Mouse (Mus musculus) urinary bladder, postnatal 36 days (tissue): ENCODE measurements around the gene Kif4.
A peak's percentile ranks its signal among the peaks of the same experiment; 100 is the strongest.

Experiments
- DNase-seq, 2 experiments: peaks; one replicate each; pipeline ENCODE4 v3.0.0; 2022; ENCODE audit warnings: low spot score in 2 of 2, mixed read lengths in 1 of 2

Gene Kif4

DNA sequence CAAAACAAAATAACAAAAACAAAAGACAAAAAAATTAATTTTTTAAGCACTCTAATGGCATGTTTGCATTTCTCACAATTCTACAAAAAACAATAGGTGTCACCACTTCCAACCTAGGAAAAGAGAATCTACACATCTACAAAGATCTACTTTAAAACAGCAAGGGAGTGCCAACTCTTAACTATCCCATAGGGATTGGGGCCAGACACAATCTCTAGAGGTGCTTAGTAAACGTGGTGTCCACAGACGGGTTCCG lies at the start of gene Kif4:
Gene Kif4 (plus strand): TSS at position 192 of the 256 bp plus-strand sequence.
- DNase-seq, result no peak

DNA sequence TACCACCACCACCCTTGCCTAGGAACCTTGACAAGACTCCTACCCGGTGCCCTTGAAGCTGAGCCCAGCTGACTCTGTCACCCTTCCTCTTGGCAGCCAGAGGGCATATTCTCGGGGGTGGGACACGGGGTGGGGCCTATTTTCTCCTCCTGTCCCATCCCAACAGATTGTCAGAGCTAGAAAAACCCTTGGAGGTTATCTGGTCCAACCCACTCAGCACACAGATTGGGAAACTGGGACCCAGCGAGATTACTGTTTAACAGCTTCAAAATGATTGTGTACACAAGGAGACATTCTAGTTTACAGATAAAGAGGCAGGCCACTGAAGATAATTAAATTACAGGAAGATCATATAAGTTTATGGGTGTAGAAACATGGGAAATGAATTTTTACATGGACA lies 30.7 kb upstream of the Kif4 start, which contains the start of gene P2ry4:
Gene P2ry4 (minus strand): TSS at position 79 of the 400 bp plus-strand sequence.
- no peak for DNase-seq

DNA sequence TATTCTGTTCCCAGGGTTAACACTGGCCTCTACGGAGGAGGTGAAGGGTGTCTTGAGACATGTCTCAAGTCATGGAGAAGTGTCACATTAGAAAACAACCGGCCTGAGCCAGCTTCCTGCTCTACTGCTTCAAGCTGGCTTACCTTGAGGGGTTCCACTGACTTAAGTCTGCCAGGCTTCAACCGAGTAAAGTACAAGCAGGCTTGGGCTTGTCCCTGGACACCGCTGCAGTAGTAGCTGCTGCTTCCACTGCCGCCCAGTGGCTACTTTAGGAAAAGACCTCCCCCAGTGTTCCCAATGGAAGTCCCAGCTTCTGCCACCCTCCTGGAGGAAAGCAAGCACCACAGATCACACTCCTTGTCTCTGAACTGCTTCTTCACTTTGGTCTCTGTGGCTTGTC lies 28.1 kb upstream of the Kif4 start:
- DNase-seq, result peak; percentile 6 to 31

DNA sequence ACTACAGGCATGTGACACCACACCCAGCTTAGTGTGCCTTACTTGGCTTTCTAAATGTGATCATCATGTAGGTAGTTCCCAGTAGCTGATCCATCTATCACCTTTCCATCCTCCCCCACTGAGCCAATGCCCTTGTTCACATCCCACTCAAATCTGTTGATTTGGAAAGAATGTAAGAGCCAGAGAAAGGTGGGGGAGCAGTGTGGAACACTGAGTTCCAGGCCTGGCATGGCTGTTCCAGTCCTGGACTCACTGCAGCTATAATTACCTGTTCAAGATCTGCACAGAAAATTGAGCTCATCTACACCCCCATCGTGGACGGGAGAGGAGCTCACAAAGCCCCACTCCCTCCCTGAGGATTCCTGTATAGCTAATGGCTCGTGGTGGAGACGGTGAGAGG lies 25.8 kb upstream of the Kif4 start:
- DNase-seq, result no peak

DNA sequence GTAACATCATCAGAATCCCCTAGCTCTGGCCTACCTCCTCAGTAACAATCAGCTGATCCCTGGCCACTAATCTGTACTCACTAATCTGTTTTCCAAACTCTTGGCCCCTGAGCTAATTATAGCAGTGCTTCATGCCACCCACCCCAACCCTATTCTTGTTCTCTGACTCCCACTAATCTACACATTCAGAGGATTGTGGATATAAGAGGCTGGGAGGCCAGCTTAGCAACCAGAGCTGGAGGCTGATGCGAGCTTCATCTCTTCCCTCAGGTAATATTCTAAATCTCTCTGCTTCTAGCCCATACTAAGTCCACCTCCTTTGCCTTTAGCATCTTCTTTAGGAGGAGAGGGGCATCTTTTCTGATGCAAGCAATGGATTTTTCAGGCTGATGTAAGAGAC lies 20.2 kb upstream of the Kif4 start, which contains the start of gene Arr3:
Gene Arr3 (plus strand): TSS at position 184 of the 400 bp plus-strand sequence.
- no peak for DNase-seq

DNA sequence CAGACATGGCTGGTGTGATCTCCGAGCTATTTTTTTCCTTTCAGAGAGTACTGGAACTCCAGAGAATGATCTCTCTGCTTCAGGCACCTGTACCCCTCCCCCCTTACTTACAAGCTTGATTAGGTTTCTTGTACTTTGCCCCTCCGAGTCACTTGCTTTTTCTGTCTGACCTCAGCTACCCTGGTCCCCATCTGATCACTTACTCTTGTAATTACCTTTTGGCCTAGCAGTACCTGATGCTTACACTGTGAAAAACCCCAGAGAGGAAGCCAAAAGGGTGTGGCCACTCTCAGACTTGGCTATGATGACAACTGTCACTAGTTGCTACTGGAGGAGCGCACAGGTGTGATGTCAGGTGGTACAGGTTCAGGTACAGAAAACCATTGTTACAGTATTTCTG lies 7.0 kb upstream of the Kif4 start:
- DNase-seq, result no peak

DNA sequence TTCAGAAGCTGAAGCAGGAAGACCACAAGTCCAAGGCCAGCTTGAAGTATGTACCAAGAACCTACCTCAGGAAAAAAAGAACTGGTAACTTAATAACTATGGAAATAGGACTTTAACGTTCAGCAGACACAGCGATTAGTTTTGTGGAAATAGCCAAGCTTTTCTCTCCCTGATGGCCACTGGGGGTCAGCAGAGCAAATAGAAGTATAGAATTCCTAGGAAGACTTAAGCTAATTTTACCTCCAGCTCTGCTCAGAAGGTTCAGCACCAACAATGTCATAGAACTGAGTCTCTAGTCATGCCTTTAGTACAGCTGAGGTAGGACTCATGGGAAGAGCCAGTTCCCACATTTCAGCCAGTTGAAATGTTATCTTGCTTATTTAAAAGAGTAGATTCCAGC lies 4.2 kb upstream of the Kif4 start:
- no peak for DNase-seq

DNA sequence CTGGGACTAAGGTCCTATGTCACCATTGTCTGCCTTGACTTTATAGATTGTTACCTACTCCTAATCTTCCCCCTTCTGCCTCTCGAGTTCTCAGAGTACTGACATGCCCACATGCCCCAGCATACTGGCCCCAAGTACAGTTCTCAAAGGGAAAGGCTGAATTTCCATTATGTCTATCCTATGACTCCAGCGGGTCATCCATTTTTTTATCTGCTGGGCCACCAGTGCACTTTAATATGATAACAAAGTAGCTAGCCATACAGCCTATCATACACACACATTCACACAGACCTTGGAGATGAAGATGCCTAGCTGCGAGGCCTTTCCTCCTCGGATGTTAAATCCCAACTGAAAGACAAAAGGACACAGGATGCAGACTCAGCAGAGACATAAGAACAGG lies 1.3 kb upstream of the Kif4 start:
- DNase-seq, result no peak

DNA sequence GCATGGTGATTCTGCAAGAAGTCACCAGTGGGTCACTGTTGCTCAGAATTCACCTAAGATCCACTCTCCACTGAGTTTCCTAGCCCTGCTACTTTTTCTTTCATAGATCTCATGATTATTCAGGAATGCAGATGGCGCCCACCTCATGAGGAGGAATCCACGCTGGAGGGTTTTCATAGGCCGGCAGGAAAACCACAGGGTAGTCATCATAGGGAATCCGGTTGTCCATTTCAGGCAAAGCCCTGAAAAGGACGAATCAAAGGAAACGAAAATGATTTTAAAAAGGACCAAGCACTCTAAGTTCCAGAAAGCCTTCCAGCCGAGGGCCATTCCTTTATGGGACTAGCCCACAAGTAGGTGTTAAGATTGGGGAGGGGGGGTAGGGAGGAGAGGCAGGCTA lies 391 bp upstream of the Kif4 start:
- DNase-seq, result no peak

DNA sequence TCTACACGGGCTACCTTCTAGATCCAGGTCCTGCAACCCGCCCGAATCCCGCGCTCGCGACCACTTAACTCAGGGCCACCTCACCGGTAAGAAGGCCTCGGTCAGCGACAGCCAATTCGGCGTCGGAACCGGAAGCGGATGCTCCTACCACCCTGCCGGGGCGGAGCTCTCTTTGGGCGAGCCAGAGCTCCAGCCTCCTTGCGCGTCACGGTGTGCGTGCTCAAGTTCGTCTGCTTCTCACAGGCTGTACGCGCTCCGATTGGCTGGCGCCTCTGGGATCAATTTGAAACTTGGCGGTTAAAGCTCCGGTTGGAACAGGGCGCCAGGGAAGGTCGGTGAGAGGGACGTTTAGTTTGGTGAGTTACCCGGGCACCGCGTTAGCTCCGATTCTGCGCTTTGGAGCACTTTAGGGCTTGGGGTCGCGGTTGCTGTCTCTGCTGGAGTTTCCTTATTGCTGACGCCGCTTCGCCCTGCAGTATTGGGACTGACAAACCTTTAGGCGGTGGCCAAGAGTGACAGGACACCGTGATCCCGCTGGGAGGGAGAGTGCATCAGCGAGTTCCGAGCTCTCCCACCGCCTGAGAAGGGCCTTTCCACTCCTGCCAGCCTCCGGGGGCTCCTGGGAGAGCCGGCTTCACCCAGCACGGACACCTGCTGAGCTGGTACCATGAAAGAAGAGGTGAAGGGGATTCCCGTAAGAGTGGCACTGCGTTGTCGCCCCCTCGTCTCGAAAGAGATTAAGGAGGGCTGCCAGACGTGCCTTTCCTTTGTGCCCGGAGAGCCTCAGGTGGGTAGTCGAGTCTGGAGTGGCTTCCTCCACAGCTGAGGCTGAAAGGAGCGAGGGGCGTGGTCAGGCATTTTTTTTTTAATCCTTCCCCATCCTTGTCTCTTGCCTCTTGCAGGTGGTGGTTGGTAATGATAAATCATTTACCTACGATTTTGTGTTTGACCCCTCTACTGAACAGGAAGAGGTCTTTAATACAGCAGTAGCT lies 561 bp downstream of the Kif4 start, which contains the start of gene Pdzd11:
Gene Pdzd11 (minus strand): TSS at position 767 of the 992 bp plus-strand sequence.
- peak; percentile 68 to 87 for DNase-seq

DNA sequence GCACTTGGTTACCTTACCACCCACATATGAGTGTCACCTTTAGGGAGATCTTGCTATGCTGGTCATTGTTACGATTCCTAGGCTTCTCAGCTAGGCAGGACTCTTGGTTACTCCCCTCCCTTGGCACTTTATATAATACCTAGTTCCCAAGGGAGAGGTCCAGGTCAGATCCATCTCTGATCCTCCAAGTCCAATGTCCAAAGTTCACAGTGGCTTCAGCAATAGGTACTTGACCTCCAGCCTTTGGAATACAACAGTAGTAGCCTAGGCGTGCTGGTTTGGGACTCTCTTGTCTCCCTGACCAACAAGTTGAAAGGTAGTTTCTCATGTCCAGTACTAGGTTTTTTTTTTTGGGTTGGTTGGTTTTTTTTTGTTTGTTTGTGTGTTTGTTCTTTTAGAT lies 3.5 kb downstream of the Kif4 start:
- DNase-seq, result no peak

DNA sequence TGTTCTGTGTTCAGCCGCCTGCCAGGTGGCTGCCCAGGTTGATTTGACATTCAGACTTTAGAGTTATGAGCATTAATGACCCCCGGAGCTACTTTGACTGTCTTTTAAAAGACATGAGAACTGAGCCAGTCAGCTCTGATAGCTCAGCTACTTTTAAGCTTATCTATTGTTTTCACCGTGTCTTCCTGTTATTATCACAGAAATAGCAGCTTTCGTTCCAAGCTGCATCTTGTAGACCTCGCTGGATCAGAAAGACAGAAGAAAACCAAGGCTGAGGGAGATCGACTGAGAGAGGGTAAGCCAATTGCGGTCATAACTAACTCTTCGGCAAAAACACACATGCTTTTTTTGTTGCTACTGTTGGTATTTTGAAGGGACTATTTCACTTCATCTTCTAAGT lies 12.9 kb downstream of the Kif4 start:
- no peak for DNase-seq

DNA sequence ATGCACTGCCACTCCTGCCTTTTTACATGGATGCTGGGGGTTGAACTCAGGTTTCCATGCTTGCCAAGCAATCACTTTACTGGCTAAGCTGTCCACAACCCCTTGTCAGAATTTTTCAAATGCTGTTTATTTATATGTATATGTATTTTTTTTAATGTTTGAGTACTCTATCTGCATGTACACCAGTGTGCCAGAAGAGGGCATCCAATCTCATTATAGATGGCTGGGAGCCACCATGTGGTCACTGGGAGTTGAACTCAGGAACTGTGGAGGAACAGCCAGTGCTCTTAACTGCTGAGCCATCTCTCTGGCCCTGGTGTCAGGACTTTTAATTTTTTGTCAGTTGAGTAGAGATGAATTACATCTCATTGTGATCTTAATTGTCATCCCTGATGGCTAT lies 27.3 kb downstream of the Kif4 start:
- no peak for DNase-seq

DNA sequence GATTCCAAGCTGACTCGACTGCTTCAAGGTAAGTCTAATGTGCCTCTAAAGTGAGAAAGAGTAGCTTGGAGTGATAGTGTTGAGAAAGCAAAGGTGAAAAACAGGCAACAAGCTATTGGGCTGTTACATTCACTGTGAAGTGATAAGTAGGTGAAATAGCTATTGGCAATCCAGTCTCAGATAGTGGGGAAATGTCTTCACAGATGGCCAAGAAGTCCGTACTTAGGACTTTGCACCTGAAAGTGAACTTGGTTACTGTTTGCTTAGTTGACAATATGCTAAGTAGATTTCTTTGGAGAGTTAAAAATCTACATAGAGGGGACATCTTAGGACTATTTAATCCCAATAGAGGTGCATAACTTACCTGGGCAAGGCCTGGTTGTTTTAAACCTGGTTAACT lies 39.3 kb downstream of the Kif4 start:
- DNase-seq, result no peak

DNA sequence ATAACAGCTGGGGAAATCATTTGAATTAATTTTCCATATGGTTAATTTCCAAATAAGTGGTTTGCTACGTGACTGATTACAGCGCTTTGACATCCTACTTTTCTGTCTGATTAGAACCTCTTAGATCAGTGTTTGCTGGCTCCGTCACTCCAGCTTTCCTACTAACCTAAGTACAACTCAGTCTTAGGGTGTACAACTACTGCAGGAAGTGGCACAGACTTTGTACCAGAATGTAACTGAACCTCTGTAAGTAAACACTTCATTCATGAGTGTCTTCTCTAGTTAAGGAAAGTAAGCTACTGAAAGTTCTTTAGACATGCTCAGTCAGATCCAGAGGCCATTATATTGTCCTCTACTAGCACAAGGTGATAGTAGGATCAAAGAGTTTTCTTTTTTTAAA lies 52.7 kb downstream of the Kif4 start:
- DNase-seq, result no peak

DNA sequence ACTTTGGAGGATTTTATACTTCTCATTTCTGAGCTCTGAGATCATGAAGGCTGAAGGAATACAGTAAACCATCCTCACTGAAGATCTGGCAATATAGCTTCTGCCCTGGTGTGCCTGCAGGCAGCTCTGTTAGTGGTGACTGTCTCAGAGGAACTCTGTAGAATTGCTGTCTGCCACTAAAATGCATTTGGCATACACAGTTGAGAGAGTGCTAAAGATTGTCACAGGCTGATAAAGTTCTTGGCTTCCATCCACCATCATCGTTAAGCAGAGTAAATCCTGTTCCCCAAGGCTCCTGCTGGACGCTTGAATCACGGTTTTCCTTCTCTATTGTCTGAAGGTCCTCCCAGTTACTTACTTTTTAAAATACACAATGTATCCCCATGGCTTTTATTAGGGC lies 61.0 kb downstream of the Kif4 start:
- DNase-seq, result no peak

DNA sequence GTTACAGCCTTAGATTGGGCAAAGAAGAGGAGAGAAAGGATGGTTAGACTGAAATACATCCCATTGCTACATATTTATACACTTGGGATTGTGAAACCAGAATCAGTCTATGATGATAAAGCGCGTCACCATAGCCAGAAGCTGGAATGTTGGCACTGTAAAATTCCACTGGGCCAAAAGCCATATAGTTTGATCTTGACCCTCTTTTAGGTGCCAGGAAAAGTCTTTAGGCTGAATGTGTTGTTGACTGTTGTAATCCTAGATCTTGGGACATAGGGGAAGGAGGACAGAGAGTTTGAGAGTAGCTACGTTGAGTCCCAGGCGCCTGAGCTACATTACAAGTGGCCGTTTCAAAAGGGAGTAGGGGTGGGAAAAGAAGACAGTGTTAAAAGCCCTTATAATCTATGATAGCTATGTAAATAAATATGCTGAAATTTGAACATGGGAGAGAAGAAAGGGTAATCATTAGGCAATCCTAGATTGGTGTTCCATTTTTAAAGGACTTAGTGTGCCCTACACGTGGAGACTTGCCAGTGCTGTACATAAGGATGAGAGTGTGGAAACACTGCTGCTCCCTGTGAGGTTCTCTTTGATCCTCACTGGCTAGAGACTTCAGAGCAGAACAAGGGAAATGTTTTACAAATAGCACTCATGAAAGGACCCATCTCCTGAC lies 62.0 kb downstream of the Kif4 start:
- DNase-seq, result peak in 1 of 2 experiments; percentile 4

DNA sequence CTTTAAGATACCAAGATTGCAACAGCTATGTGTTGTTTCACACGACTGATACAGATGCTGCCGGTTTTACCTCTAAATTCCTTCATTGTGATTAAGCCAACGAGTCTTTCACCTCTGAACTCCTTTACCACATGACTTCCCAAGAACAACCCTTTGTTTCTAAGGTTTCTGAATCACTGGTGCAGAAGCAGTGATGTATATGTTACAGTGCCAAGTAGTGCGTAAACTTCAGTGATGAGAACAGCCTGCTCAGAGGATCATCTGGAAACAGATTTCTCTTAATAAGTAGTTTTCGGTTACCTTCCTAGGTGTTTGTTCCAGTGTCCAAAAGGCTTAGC lies 62.5 kb downstream of the Kif4 start:
- no peak for DNase-seq

DNA sequence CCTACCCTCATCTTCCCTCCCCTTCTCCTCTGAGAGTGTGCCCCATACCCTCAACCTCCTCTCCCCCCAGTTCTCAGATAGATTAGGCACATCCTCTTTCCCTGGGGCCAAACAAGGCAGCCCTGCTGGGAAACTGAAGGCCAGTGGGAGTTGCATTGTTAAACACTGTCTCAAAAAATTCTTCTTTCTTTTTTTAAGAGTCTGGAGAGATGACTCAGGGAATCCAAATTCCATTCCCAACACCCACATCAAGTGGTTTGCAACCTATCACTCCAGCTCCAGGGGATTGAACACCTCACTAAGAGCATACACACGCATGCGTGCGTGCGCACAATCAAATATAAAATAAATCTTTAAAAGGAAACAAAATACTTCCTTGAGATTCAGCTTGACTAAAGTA lies 71.2 kb downstream of the Kif4 start:
- no peak for DNase-seq

DNA sequence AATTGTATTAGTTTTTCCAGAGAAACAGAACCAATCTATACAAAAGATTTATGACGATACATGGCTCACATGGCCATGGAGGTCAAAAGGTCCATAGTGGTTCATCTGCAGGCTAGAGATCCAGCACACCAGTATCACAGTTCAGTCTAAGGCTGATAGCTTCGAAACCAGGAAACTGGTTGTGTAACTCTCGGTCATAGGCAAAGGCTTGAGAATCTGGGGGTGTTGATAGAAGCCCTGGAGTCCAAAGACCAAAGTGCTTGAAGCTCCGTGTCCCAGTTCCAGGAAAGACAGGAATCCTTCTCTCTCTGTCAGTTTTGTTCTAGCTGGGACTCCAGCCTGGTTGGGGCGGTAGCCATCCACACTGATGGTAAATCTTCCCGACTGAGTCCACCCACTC lies 82.5 kb downstream of the Kif4 start:
- no peak for DNase-seq

DNA sequence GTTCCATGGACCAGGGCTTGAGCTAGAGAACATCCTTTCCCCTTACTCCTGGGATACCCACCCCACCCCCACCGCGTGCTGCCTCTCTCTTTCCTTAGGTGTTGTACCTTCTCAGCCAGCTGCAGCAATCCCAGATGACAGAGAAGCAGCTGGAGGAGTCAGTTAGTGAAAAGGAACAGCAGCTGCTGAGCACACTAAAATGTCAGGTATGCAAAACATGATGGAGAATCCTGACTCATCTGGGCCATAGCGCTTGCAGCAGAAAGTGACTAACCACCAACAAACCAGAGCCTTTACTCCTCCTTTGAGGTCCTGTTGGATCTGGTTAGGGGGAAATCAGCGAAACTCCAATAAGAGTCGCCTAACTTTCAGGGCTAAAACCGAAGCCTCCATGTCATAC lies 90.6 kb downstream of the Kif4 start:
- DNase-seq, result no peak

DNA sequence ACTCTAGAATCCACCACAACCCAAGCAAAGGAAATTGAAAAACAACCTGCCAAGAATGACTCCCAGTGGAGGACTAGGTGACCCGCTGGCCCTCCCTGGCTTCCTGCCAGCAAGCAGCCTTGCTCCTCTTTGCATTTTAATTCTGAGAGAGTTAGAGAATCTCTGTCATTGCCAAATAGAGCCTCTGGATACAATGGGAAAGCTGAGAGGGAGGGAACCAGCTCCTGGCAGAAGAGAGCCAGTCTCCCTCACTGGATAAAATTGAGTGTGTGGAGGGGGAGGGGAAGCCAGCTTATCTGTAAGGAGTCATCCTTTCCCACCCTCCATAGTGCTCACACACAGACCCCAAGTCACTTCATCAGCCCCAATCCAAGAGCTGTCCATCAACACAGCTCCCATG lies 103.4 kb downstream of the Kif4 start:
- DNase-seq, result peak in 1 of 2 experiments; percentile 7

DNA sequence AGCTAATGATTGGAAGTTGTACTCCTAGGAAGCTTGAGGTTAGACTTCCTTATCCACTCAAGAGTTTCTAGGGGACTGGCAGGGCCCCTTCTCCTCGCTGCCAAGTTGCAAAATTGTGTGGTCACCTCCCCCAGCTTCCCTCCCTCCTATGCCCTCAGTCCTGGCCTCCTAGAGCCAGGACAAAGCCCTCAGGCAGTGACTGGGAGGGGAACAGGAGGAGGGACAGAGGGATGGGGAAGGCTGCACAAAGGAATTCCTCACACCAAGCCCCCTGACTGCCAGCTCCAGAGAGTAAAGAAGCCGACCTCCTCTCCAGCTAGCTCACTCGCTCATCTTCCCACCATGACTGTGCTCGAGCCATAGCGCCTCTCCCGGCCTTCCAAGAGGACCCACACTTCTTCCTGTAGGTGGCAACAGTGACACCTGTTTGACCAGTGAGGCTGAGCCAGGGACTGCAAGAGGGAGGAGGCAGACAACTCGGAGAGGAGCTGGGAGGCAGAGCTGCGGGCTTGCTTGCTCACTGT lies 104.2 kb downstream of the Kif4 start, which contains the start of gene Gdpd2:
Gene Gdpd2 (plus strand): TSS at position 209 of the 524 bp plus-strand sequence.
- peak in 1 of 2 experiments; percentile 8 for DNase-seq
